In genomic region chr1:138598087-138598486, GRCm38 (mm10) we compare ENCODE assay signal across 14 mouse cellular contexts.
"Had no signal": no experiment of that assay in that cellular context is flagged by ENCODE, and none has a peak within 500 bp of the region (broad histone marks: within the 10 kb centered on the region; RNA-seq: fewer than 3 reads in every experiment).

No protein-coding gene starts in this region.

- H3K36me3 ChIP-seq: limb, embryonic 15.5 days; midbrain, embryonic 13.5 days; neural tube, embryonic 12.5 days; stomach, embryonic 15.5 days had no signal

- ATAC-seq: liver, embryonic 12.5 days; midbrain, embryonic 13.5 days had no signal

- DNase-seq: kidney, postnatal 36 days; layer of hippocampus, adult 9-11 months; layer of hippocampus, postnatal 36 days; lung, embryonic 14.5 days; lung, postnatal 10 days; right cerebral cortex, postnatal 4 days; spleen, adult 18-20 months; thymus, adult 2 months; thymus, postnatal 25 days had no signal

- H3K27me3 ChIP-seq: limb, embryonic 15.5 days; liver, embryonic 12.5 days; midbrain, embryonic 13.5 days; neural tube, embryonic 12.5 days; stomach, embryonic 15.5 days had no signal

- H3K4me3 ChIP-seq: limb, embryonic 15.5 days; liver, embryonic 12.5 days; midbrain, embryonic 13.5 days; neural tube, embryonic 12.5 days; stomach, embryonic 15.5 days had no signal

- H3K4me2 ChIP-seq: limb, embryonic 15.5 days; liver, embryonic 12.5 days; lung, embryonic 14.5 days; midbrain, embryonic 13.5 days; neural tube, embryonic 12.5 days; stomach, embryonic 15.5 days had no signal
